Mouse (Mus musculus) stomach, embryonic 14.5 days (tissue): ENCODE data around the gene Paxbp1. TPM values are rescaled to one million over a fixed set of nuclear protein-coding genes. Genes with fewer than 3 reads are reported as not detected.

ENCODE experiments used
- ATAC-seq: fragments of 200-750 bp; cut with Nextera tagmentation; 2 replicates; pipeline ENCODE4 v1.8.0; 2017; ENCODE audit warnings: low read depth, moderate TSS enrichment; ENCODE audit not compliant: insufficient number of reproducible peaks, insufficient read depth, low FRiP score
- H3K27ac ChIP-seq: fragments of 300-500 bp; sonication (generic); 2 replicates; pipeline ENCODE4 v1.5.1; 2014; ENCODE audit warnings: mild to moderate bottlenecking, low read length, moderate library complexity, mixed read lengths
- H3K27me3 ChIP-seq: fragments of 300-500 bp; sonication (generic); 2 replicates; pipeline ENCODE4 v1.6.1; 2014; ENCODE audit warnings: low read length, control low read depth, mixed read lengths; ENCODE audit not compliant: control insufficient read depth, insufficient read depth
- H3K36me3 ChIP-seq: fragments of 300-500 bp; sonication (generic); 2 replicates; pipeline ENCODE4 v1.6.1; 2014; ENCODE audit warnings: mild to moderate bottlenecking, control low read depth, low read length, moderate library complexity, mixed read lengths; ENCODE audit not compliant: control insufficient read depth, insufficient read depth
- H3K4me1 ChIP-seq: fragments of 300-500 bp; sonication (generic); 2 replicates; pipeline ENCODE4 v1.6.1; 2014; ENCODE audit warnings: low read length, control low read depth, mixed read lengths; ENCODE audit not compliant: control insufficient read depth, insufficient read depth
- H3K4me2 ChIP-seq: fragments of 300-500 bp; sonication (generic); replicated peaks from 2 replicates; pipeline ENCODE4 v1.6.1; 2014; ENCODE audit warnings: low read depth, low read length, control low read depth
- H3K4me3 ChIP-seq: fragments of 300-500 bp; sonication (generic); 2 replicates; pipeline ENCODE4 v1.5.1; 2014; ENCODE audit warnings: low read depth, low read length, control low read depth
- H3K9ac ChIP-seq: fragments of 300-500 bp; sonication (generic); replicated peaks from 2 replicates; pipeline ENCODE4 v1.6.1; 2014; ENCODE audit warnings: low read depth, mild to moderate bottlenecking, control low read depth, low read length, moderate library complexity, mixed read lengths
- H3K9me3 ChIP-seq: fragments of 300-500 bp; sonication (generic); 2 replicates; pipeline ENCODE4 v1.6.1; 2016; ENCODE audit warnings: low read depth, low read length, control low read depth; ENCODE audit not compliant: control insufficient read depth
- WGBS: fragments of 180-500 bp; shearing (Covaris S2); extraction: QIAGEN DNeasy Blood & Tissue Kit; methylation state at CpG from one replicate; pipeline ENCODE4 v1.1.7; 2014; 5-methylcytosine and 5-hydroxymethylcytosine counted together
- polyA plus RNA-seq: library from polyadenylated mRNA; unstranded; fragments of >200 nt; fragmentation: Nextera tagmentation; extraction: Ambion mirVana; gene quantifications from 2 replicates; pipeline ENCODE4 v1.2.1, GENCODE M21; 2014

Gene Paxbp1
- polyA plus RNA-seq, 1 experiment from 2014 or later = 81.9 TPM

DNA sequence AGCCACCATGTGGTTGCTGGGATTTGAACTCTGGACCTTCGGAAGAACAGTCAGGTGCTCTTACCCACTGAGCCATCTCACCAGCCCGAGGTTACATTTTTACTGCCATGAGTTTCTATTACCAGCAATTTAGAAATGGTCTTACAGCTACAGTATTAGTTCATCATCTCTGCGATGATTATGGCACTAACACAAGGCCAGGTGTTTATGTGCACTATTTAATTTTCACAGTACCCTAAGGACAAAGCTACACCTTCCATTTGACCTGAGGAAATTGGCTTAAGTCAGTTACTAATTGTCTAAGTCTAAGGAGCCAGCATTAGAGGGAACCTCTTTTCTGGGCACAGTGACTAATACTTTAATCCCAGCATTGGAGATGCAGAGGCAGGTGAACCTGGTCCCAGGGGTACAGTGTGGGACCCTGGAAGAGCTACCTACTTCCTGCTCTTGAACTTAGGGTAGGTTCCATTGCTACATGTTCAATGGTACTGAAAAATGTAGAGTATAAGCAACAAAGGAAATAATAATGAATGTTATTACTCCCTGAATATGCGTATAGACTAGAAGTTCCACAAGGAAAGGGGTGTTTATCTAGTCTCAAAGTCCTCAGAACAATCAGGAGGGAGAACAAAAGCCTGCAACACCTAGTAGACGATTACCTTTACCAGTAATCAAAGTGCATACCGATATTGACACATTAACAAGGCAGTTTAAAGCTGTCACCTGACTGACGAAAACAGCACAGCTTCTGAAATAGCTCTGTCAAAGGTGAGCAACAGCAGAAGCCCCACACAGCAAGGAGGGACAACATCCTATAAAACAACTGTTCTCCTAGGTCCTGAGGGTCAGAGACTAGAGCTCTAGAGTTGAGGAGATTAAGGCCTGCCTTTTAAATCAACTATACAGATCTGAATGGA lies 47.8 kb downstream of the Paxbp1 start:
- Histone ChIP-seq H3K4me3 (no peak overlapping the region), H3K9ac (no peak overlapping the region), H3K27ac (no peak overlapping the region), H3K4me2 (no peak overlapping the region), H3K9me3 (no peaks in the 10 kb centered on the region), H3K36me3 (no peaks in the 10 kb centered on the region), H3K27me3 (no peaks in the 10 kb centered on the region), H3K4me1 (no peaks in the 10 kb centered on the region)
- ATAC-seq = no peak
- WGBS = 76% methylated on average over 7 of the region's 7 CpGs

DNA sequence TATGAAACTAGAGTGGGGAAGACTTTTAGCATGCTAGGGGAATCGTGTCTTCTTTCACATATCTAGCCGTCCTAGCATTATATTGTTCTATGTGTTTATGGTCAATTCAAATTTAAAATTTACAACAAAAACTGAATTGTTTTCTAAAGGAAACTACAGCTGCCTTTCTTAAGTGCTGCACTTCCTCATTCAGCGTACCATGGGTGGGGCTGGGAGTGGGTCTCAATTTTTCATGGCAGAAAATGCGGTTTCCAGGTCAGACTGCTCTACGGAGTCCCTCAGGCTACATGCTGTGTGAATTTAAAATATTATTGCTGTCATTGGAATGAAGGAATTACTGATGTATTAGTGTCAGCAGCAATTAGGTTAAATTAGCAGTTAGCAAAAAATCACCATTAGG lies 48.8 kb downstream of the Paxbp1 start:
- no peaks in the 10 kb centered on the region for H3K27me3 ChIP-seq
- no peaks in the 10 kb centered on the region for H3K36me3 ChIP-seq
- WGBS = 67% methylated on average over 5 of the region's 5 CpGs
- no peak overlapping the region for H3K4me2 ChIP-seq
- no peaks in the 10 kb centered on the region for H3K4me1 ChIP-seq
- no peak overlapping the region for H3K9ac ChIP-seq
- no peak overlapping the region for H3K27ac ChIP-seq
- no peak for ATAC-seq
- H3K9me3 ChIP-seq = no peaks in the 10 kb centered on the region
- H3K4me3 ChIP-seq = no peak overlapping the region

DNA sequence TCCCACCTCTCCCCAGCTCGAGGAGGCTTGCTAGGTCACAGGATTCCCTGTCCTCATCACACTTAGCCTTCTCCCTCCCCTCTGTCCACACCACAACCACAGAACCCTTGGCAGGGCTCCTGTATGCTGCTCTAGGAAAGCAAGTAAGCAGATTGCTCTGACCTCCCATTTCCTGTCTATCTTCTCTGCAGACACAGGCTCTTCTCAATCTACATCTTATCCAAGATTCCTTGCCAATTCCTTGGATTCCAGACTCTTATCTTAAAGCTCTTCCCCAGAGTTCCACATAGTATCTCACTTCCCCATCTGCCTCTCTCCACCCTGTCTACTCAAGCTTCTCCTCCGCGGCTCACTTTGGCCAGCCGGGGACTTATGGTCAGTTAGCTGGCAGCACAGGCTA lies 49.3 kb downstream of the Paxbp1 start:
- Histone ChIP-seq H3K36me3 (no peaks in the 10 kb centered on the region), H3K27me3 (no peaks in the 10 kb centered on the region), H3K9ac (no peak overlapping the region), H3K4me3 (no peak overlapping the region), H3K4me1 (no peaks in the 10 kb centered on the region), H3K4me2 (no peak overlapping the region), H3K9me3 (no peaks in the 10 kb centered on the region), H3K27ac (no peak overlapping the region)
- no peak for ATAC-seq
- 34% methylated on average over 4 of the region's 4 CpGs for WGBS

DNA sequence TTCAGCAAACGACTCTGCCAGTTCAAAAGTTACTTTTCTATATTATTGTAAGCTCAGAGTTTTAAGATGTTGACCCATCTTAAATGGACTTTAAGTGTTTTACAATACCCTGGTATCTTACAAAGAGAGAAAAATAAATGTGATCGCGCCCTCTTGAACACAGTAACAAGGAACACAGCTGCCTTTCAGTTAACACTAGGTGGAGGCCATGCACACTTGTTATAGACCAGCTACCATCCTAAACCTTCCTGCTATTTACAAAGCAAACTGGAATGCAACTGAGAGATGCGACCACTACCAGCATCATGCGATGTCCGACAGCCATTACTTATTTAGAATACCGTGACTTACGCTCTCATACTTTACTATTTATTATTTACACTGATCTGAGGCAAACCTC lies 55.2 kb downstream of the Paxbp1 start:
- no peaks in the 10 kb centered on the region for H3K27me3 ChIP-seq
- no peak overlapping the region for H3K4me2 ChIP-seq
- WGBS = 92% methylated on average over 8 of the region's 8 CpGs
- no peaks in the 10 kb centered on the region for H3K9me3 ChIP-seq
- no peaks in the 10 kb centered on the region; the same call in 1 of the 2 replicates for H3K36me3 ChIP-seq
- ATAC-seq = no peak
- no peak overlapping the region for H3K27ac ChIP-seq
- no peak overlapping the region for H3K4me3 ChIP-seq
- no peaks in the 10 kb centered on the region for H3K4me1 ChIP-seq
- no peak overlapping the region for H3K9ac ChIP-seq

DNA sequence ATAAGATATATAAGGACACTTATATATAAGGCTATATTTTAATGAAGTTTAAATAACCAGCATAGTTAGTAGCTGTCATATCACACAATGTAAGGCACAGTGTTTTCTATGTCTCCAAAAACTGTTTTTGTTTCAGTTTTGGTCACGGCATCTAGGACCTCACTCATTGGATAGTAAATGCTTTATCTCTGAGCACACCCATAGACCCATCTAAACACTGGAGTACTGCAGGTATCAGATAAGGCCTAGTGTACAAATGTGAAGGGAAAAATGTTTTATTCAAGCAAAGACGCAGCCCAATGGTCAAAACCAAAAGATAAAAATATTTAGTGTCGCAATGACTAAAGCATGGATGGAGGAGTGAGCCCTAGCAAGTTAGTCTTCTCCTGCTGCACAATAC lies 55.7 kb downstream of the Paxbp1 start:
- no peak overlapping the region for H3K4me3 ChIP-seq
- no peaks in the 10 kb centered on the region for H3K27me3 ChIP-seq
- no peaks in the 10 kb centered on the region; the same call in 1 of the 2 replicates for H3K36me3 ChIP-seq
- no peaks in the 10 kb centered on the region for H3K4me1 ChIP-seq
- WGBS = 90% methylated on average over 3 of the region's 3 CpGs
- no peak overlapping the region for H3K27ac ChIP-seq
- ATAC-seq = peak; percentile 58; the same call in 1 of the 2 replicates
- no peaks in the 10 kb centered on the region for H3K9me3 ChIP-seq
- H3K4me2 ChIP-seq = no peak overlapping the region
- no peak overlapping the region for H3K9ac ChIP-seq

DNA sequence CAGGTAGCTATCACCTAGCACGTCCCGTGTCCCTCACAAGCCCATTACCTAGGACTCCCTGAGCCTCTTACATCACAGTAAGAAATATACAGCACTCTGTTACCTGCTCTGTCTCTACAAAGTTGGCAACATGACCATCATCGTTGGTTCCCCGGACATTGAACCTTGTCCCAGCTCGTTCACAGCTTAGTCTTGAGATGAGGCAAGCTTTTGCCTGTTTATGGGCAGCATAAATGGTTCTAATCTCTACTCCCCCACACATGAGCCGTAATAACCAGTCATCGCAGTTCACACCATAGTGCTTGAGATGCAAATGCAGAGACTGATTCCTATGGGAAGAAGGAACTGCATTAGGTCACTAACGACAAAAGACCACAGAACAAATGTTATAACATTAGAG lies 56.3 kb downstream of the Paxbp1 start:
- no peak for ATAC-seq
- Histone ChIP-seq H3K4me2 (no peak overlapping the region), H3K27ac (no peak overlapping the region), H3K4me3 (no peak overlapping the region), H3K9me3 (no peaks in the 10 kb centered on the region), H3K4me1 (no peaks in the 10 kb centered on the region), H3K27me3 (no peaks in the 10 kb centered on the region), H3K9ac (no peak overlapping the region), H3K36me3 (no peaks in the 10 kb centered on the region; the same call in 1 of the 2 replicates)
- 90% methylated on average over 8 of the region's 8 CpGs for WGBS

DNA sequence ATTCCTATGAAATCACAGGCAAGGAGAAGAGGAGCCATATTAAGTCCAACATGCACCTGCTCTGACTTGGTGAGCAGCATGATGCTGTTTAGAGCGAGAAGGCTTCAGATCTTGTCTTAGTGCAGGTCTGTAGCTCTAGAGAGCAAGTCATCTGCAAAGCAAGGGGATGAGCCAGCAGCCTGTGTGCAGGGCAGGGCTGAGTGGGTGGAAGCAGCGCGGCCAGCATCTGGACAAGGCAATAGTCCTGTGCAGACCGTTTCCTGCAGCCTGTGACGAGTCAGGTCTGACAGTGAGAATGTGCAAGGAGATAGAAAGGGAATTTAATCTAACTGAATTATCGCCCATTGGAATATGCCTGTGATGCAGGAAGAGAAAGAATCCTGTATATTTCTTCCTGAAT lies 73.3 kb downstream of the Paxbp1 start:
- Histone ChIP-seq H3K9ac (no peak overlapping the region), H3K27me3 (no peaks in the 10 kb centered on the region), H3K4me2 (no peak overlapping the region), H3K27ac (no peak overlapping the region), H3K4me3 (no peak overlapping the region), H3K9me3 (no peaks in the 10 kb centered on the region), H3K4me1 (no peaks in the 10 kb centered on the region), H3K36me3 (peaks cover 1% of the 10 kb centered on the region; the same call in 1 of the 2 replicates)
- no peak for ATAC-seq
- 87% methylated on average over 6 of the region's 6 CpGs for WGBS

DNA sequence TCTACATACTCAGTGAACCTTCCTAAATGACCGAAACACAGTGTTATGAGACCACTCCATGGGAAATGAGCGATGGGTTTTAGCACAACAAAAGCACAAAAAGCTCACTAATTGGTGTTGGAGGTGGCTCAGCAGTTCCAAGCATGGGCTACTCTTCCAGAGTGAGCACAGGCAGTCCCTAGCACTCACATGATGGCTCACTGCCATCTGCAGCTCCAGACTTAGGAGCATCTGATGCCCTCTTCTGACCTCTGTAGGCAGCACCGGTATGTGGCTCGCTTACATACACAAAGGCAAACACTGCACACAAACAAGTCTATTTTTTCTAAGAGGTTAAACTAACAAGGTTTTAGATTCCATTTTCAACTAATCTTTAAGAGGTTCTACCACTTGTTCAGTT lies 78.1 kb downstream of the Paxbp1 start:
- no peak for ATAC-seq
- H3K4me3 ChIP-seq = no peak overlapping the region
- peaks cover 3% of the 10 kb centered on the region; the same call in 1 of the 2 replicates for H3K36me3 ChIP-seq
- 71% methylated on average over 4 of the region's 4 CpGs for WGBS
- H3K4me2 ChIP-seq = no peak overlapping the region
- no peaks in the 10 kb centered on the region for H3K27me3 ChIP-seq
- no peak overlapping the region for H3K9ac ChIP-seq
- H3K4me1 ChIP-seq = no peaks in the 10 kb centered on the region
- no peaks in the 10 kb centered on the region for H3K9me3 ChIP-seq
- H3K27ac ChIP-seq = no peak overlapping the region
